Mouse (Mus musculus) heart, postnatal 0 days (tissue): ENCODE results near the gene Fxr2.

Experiments used
- CTCF ChIP-seq: IDR thresholded peaks from 2 replicates; pipeline ENCODE4 v1.5.1; 2016; ENCODE audit warnings: antibody characterized with exemption, control low read depth, low read depth
- EP300 ChIP-seq: IDR thresholded peaks from 2 replicates; pipeline ENCODE4 v1.6.1; 2016; ENCODE audit warnings: antibody characterized with exemption, low read depth

DNA sequence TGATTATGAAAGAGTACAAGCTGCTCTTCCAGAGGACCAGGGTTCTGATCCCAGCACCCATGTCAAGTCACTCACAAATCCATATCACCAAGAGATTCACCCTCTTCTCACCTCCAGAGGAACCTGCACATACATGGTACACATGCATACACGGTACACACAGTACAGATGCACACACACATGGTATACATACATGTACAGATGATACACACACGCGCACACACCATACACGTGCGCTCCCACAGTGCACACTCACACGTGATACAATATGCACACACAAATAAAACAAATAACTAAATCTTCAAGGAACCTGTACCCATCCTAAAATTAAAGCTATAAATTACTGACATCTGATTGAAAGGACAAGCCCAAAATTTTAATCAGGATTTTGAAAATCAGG is 37.9 kb upstream of the Fxr2 start:
- TF ChIP-seq EP300, result no peak
- TF ChIP-seq CTCF, result no peak
